Mouse (Mus musculus) skeletal muscle tissue, adult 2 months (tissue): ENCODE results near the gene Brd7.

ENCODE experiments used
- DNase-seq: peaks from one replicate; pipeline ENCODE4 v3.0.0-alpha.2; 2012; ENCODE audit warnings: low read depth, low spot score

The Brd7 gene

GRCm38 (mm10) chr8:88361708-88362428 is at the start of gene Brd7:
Gene Brd7 (minus strand): TSS chr8:88362194.
- peak; percentile 63 for DNase-seq

GRCm38 (mm10) chr8:88411461-88411860 is 49.5 kb upstream of the Brd7 start:
- no peak for DNase-seq

- DNase-seq, result no peak
These were observed 47.5 kb upstream of the Brd7 start for GRCm38 (mm10) chr8:88409401-88409940.

- no peak for DNase-seq
These were observed 45.7 kb upstream of the Brd7 start for GRCm38 (mm10) chr8:88407716-88408115.

GRCm38 (mm10) chr8:88398060-88398459 is 36.1 kb upstream of the Brd7 start:
- no peak for DNase-seq

- DNase-seq, result no peak
These were observed 31.3 kb upstream of the Brd7 start for GRCm38 (mm10) chr8:88393298-88393697.

GRCm38 (mm10) chr8:88390749-88391148 is 28.8 kb upstream of the Brd7 start:
- no peak for DNase-seq

GRCm38 (mm10) chr8:88388691-88389239 is 26.8 kb upstream of the Brd7 start:
- DNase-seq, result no peak

- DNase-seq, result no peak
These were observed 25.9 kb upstream of the Brd7 start for GRCm38 (mm10) chr8:88387874-88388273.

GRCm38 (mm10) chr8:88383164-88383556 is 21.2 kb upstream of the Brd7 start:
- no peak for DNase-seq

- no peak for DNase-seq
These were observed 20.5 kb upstream of the Brd7 start for GRCm38 (mm10) chr8:88382311-88383163.

GRCm38 (mm10) chr8:88380497-88380896 is 18.5 kb upstream of the Brd7 start:
- DNase-seq, result no peak

GRCm38 (mm10) chr8:88376836-88377582 is 15.0 kb upstream of the Brd7 start:
- DNase-seq, result no peak

- DNase-seq, result no peak
These were observed 9.5 kb upstream of the Brd7 start for GRCm38 (mm10) chr8:88371522-88371921.

GRCm38 (mm10) chr8:88369805-88370204 is 7.8 kb upstream of the Brd7 start:
- no peak for DNase-seq

GRCm38 (mm10) chr8:88369221-88369620 is 7.2 kb upstream of the Brd7 start:
- no peak for DNase-seq

GRCm38 (mm10) chr8:88362446-88363150 is 604 bp upstream of the Brd7 start:
- peak; percentile 27 for DNase-seq

GRCm38 (mm10) chr8:88361044-88361707 is 818 bp downstream of the Brd7 start:
- peak; percentile 18 for DNase-seq

- DNase-seq, result peak; percentile 54
These were observed 2.0 kb downstream of the Brd7 start for GRCm38 (mm10) chr8:88359959-88360358.

GRCm38 (mm10) chr8:88357946-88358345 is 4.0 kb downstream of the Brd7 start:
- no peak for DNase-seq
